Mouse (Mus musculus): Measurements from ENCODE around the gene Ttc6. TPM values are rescaled to one million over a fixed set of nuclear protein-coding genes. Genes with fewer than 3 reads are reported as not detected.

Ttc6 gene
- polyA plus RNA-seq (2015; fragmentation: Nextera tagmentation; extraction: Ambion mirVana): 0.71 and 0.92 TPM in 2 replicates

DNA sequence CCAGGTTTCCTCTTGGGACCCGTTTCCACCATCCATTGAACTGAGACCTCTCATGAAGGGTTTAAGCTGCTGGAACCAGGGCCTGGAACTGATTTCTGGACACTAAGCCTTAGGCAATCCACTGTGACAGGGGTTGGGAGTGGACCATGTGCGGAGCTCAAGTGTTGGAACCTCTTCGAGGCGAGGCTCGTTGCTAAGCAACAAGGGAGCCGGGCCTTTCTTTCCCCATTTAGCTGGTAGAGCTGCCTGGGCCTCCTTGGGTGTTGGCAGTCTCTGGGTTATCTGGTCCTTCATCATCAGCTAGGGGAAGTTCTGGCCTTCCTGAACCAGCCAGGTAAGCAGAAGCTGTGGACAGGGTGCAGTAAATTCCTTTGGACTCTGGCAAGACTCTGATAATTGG is at the start of gene Ttc6:
Ttc6 (plus strand) TSS at position 205 of the 400 bp plus-strand sequence.
- H3K27me3 ChIP-seq (replicated peaks): no peaks in the 10 kb centered on the region
- 61% methylated on average over 6 of the region's 6 CpGs for WGBS
- H3K27ac ChIP-seq: no peak within 1 kb of the TSS
- ATAC-seq: peak; percentile 53; the same call in 1 of the 2 replicates
- H3K4me1 ChIP-seq (replicated peaks): no peaks in the 10 kb centered on the region
- H3K4me3 ChIP-seq (replicated peaks): no peak within 1 kb of the TSS
- no peaks in the 10 kb centered on the region for H3K36me3 ChIP-seq
- no peak within 1 kb of the TSS for H3K9ac ChIP-seq
- no peak within 1 kb of the TSS for H3K4me2 ChIP-seq (replicated peaks)
- H3K9me3 ChIP-seq: no peaks in the 10 kb centered on the region

DNA sequence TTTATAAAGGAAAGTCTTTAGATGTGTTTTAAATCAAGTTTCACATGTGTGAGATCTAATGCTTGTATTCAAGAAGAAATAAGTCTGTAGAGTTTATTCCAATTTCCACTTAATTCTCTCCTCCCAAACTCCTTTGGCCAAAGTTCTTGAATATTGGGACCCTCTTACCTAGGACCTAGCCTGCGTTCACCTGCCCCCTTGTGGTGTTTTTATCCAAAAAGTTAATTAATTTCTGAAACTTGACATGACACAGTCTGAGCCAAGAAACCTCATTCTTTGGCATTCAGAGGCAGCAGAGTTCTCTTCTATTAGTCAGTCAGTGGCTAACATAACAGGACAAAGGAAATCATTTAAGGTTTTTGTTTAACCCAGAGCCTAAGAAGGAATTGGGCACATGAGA is 49.4 kb upstream of the Ttc6 start:
- Histone ChIP-seq H3K4me2 (replicated peaks) (no peak overlapping the region), H3K4me3 (replicated peaks) (no peak overlapping the region), H3K9me3 (no peaks in the 10 kb centered on the region), H3K9ac (no peak overlapping the region), H3K4me1 (replicated peaks) (no peaks in the 10 kb centered on the region; the same call in 1 of the 2 replicates), H3K36me3 (no peaks in the 10 kb centered on the region), H3K27me3 (replicated peaks) (no peaks in the 10 kb centered on the region), H3K27ac (no peak overlapping the region)
- no peak for ATAC-seq
- 60% methylated on average over 1 of the region's 1 CpGs for WGBS

DNA sequence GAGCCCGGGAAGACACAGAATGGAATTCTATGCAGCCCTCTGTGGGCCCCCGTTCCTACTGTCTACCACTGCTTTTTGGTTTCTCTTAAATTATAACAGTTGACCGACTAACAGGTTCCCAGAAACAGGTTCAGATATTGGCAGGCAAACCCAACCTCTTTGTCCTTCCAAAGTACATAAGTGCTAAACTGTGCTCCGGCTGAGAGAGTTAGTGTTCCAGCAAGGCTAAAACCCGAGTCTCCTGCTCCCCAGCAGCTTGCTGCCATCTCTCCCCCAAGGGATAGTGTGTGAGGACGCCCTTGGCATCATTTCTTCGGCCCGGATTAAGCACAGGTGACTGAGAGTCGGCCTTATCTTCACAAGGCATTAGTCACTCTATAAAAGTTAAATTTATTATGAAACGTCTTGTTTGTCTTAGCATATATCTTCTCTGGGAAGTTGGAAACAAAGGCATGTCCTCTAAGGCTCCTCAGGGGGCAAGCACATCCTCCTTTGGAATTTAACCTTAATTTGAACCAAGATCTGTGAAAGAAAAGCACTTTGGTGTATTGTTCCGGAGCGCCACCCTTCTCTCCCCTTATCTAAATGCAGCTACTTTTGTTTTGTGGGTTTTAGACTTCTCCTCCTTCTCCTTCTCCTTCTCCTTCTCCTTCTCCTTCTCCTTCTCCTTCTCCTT is 48.1 kb upstream of the Ttc6 start:
- Histone ChIP-seq H3K4me3 (replicated peaks) (no peak overlapping the region), H3K9ac (no peak overlapping the region), H3K4me2 (replicated peaks) (peak overlapping the region; percentile 32), H3K36me3 (no peaks in the 10 kb centered on the region), H3K9me3 (no peaks in the 10 kb centered on the region), H3K4me1 (replicated peaks) (no peaks in the 10 kb centered on the region), H3K27ac (no peak overlapping the region), H3K27me3 (replicated peaks) (no peaks in the 10 kb centered on the region)
- 39% methylated on average over 12 of the region's 12 CpGs for WGBS
- peak; percentile 58 for ATAC-seq

DNA sequence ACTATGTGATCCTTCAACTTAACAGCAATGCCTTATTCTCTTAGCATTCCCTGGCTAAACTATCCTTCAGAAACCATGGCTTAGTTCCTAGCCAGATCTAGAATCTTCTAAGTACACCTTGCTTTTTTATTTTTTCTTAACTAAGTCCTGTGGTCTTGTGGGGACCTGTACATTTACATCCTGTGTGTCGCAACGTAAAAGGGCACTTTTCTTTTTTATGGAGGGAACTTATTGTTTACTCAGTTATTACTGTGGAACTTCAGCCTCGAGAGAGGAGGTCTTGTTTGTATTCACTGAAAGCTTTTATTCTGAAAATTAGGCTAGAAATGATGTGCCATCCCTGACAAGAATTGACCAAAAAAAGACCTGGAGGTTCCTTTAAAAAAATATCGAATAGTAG is 35.6 kb upstream of the Ttc6 start:
- no peak overlapping the region for H3K4me2 ChIP-seq (replicated peaks)
- H3K9ac ChIP-seq: no peak overlapping the region
- H3K9me3 ChIP-seq: no peaks in the 10 kb centered on the region
- 0 out of 2 replicates have a peak, but pooled peaks have one; percentile 66 for ATAC-seq
- H3K27ac ChIP-seq: no peak overlapping the region
- 45% methylated on average over 4 of the region's 4 CpGs for WGBS
- H3K4me1 ChIP-seq (replicated peaks): no peaks in the 10 kb centered on the region
- H3K36me3 ChIP-seq: no peaks in the 10 kb centered on the region
- H3K4me3 ChIP-seq (replicated peaks): no peak overlapping the region
- peaks cover 6% of the 10 kb centered on the region for H3K27me3 ChIP-seq (replicated peaks)

DNA sequence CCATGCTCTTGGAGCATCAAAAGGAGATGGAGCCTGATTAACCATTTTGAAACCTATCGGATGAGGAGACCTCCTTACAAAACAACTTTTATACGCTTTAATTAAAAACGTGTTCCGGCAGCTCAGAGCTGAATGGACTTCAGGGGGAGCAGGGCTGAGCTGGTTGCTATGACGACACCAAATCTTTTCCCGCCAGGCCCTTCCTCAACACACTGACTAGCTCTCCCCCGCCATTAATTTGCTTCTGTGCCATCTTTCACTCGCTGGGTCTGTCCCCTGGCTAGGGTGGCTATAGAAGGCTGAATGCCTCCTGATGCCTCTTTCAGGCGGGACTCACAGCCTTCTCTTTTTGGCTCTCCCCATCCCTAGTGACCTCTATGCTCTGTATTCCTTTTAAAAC is 33.4 kb upstream of the Ttc6 start:
- Histone ChIP-seq H3K27ac (no peak overlapping the region), H3K4me3 (replicated peaks) (no peak overlapping the region), H3K27me3 (replicated peaks) (peaks cover 23% of the 10 kb centered on the region), H3K4me2 (replicated peaks) (no peak overlapping the region), H3K9ac (no peak overlapping the region), H3K36me3 (no peaks in the 10 kb centered on the region), H3K9me3 (no peaks in the 10 kb centered on the region), H3K4me1 (replicated peaks) (0 out of 2 replicates have a peak, but pooled peaks cover 3% of the 10 kb centered on the region)
- 38% methylated on average over 9 of the region's 9 CpGs for WGBS
- ATAC-seq: no peak

DNA sequence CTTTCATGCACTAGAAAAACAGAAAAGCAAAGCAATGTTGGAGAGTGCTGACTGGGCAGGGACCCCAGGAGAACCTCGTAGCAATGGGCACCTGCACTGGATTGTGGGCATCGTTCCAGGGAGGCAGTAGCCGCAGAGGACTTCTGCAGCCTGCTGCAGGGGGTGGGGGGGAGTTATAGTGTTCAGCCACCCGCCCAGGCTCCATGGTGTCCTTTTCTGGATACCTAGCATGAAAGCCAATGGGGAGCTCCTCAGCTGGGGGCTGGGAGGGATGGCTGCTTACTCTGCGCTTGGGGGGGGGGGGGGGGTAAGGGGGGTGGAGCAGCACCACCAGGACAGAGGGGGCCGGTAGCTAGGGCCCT is 29.4 kb upstream of the Ttc6 start:
- H3K4me2 ChIP-seq (replicated peaks): peak overlapping the region; percentile 59
- no peak overlapping the region; the same call in 1 of the 2 replicates for H3K9ac ChIP-seq
- H3K27me3 ChIP-seq (replicated peaks): peaks cover 39% of the 10 kb centered on the region
- H3K36me3 ChIP-seq: no peaks in the 10 kb centered on the region
- peak overlapping the region; percentile 86 for H3K27ac ChIP-seq
- no peak for ATAC-seq
- H3K9me3 ChIP-seq: no peaks in the 10 kb centered on the region
- WGBS: under 1% methylated on average over 6 of the region's 6 CpGs
- peaks cover 8% of the 10 kb centered on the region for H3K4me1 ChIP-seq (replicated peaks)
- peak overlapping the region; percentile 21; the same call in 1 of the 2 replicates for H3K4me3 ChIP-seq (replicated peaks)

DNA sequence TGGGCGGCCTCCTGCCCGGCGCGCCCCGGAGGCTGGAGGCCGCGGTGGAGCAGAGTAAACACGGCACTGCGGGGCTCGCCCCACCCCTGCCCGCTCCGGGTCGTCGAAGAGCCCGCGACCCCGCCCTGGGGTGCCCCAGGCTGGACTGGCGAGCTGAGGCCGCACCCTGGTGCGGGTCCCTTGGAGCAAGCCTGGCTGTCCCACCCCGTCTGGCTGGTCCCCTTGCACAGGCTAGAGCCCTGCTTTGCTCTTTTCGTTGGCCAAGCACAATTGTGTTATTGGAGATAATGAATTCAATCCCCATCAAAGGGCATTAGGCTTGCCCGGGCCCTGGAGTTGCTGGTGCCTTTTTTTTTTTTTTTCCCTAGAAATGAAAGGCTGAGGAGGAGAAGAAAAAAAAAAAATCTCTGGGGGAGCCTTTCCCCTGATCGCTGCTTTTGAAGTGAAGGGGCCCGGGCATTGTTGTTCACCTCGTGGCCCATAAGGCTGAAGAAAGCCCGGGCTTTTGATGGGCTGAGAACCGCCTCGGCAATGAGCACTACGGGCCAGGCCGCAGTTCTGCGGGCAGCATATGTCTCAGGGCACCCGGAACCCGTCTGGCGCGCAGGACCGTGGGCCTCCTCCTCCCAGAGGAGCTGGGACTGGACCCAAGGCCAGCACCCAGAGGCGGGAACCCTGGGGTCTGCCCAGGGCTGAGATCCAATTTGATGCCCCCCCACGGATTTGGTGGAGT is 28.9 kb upstream of the Ttc6 start:
- Histone ChIP-seq H3K36me3 (no peaks in the 10 kb centered on the region), H3K27me3 (replicated peaks) (peaks cover 41% of the 10 kb centered on the region), H3K9me3 (no peaks in the 10 kb centered on the region), H3K4me3 (replicated peaks) (peak overlapping the region; percentile 21), H3K4me2 (replicated peaks) (peak overlapping the region; percentile 59), H3K9ac (peak overlapping the region; percentile 48), H3K4me1 (replicated peaks) (peaks cover 8% of the 10 kb centered on the region), H3K27ac (peak overlapping the region; percentile 86)
- WGBS: under 1% methylated on average over 32 of the region's 39 CpGs
- ATAC-seq: peak; percentile 85

DNA sequence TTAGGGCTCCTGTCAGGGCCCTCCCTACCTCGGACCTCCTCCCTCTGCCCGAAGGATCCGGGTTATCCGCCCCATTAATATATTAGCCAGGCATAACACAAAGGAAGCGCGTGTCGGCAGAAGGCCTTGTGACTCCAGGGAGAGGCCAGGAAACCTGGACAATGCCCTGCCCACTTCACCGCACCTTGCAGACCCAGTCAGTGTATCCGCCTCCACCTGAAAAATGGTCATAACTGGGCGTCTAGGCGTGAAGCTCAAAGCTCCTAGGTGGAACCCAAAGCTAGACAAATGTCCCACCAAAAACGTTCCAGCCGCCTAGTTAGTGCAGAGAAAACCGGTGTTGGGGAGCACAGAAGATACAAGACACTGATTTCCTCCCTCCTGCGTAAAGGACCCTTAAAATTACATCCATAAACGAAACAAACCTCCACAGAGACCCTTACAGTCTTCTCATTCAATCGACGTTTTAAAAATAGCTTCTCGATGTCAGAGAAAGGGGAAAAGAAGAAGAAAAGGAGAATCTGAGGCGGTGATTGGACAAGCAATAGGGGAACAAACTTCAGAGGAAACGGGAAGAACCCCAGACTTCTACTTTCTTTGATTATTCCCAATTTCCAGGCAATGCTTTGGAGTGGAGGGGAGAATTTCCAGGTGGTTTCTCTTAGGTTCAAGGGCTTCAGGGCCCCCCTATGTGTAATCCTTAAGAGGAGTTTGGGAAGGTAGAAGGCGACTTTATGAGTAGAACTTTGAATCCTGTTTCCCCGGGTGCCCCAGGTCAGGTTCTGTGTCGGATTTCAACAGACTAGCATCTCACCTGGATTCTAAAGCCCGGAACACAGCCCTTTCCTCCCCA is 27.6 kb upstream of the Ttc6 start:
- Histone ChIP-seq H3K27ac (peak overlapping the region; percentile 86), H3K4me2 (replicated peaks) (peak overlapping the region; percentile 59), H3K9ac (no peak overlapping the region), H3K4me1 (replicated peaks) (peaks cover 8% of the 10 kb centered on the region), H3K9me3 (no peaks in the 10 kb centered on the region), H3K27me3 (replicated peaks) (peaks cover 47% of the 10 kb centered on the region), H3K4me3 (replicated peaks) (0 out of 2 replicates have a peak overlapping the region, but pooled peaks have one; percentile 4), H3K36me3 (no peaks in the 10 kb centered on the region)
- ATAC-seq: peak; percentile 64
- WGBS: 2% methylated on average over 25 of the region's 25 CpGs

DNA sequence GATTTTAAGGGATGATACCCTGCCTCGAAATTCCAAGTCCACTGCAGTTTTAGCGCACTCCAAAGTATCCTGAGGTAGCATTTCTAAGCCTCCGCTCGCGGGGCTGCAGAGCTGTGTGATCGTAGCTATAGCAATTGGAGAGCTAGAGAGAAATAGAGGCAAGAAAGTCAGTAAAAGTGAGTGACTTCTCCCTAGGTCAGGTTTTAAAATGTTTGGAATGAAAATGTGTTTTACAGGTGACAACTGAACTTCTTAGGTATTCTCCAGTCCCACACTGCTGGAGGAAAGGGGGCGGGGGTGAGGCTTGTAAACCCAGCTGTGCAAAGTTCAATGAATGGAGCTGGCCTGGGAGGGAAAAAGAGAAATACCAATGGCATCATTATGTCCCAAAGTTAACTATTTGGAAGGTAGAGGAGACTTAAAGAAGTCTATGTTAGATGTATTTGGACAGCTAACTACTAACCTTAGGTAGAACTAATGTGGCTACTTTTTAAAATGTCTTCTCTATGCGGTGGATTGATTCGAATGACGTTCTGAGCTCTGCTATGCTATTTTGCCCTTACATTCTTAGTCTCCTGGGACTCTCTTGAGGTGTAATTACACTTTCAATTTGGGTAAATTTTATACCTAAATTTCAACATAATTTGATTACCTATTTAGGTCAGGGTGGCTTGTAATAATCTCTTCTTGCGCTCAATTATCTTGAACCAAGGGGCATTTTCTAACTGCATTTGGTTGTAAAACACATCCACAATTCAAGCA is 26.8 kb upstream of the Ttc6 start:
- peak overlapping the region; percentile 59 for H3K4me2 ChIP-seq (replicated peaks)
- no peak for ATAC-seq
- 0 out of 2 replicates have a peak overlapping the region, but pooled peaks have one; percentile 4 for H3K4me3 ChIP-seq (replicated peaks)
- no peak overlapping the region for H3K9ac ChIP-seq
- H3K27me3 ChIP-seq (replicated peaks): peaks cover 52% of the 10 kb centered on the region
- H3K9me3 ChIP-seq: no peaks in the 10 kb centered on the region
- H3K36me3 ChIP-seq: no peaks in the 10 kb centered on the region
- WGBS: 4% methylated on average over 11 of the region's 11 CpGs
- peaks cover 8% of the 10 kb centered on the region for H3K4me1 ChIP-seq (replicated peaks)
- peak overlapping the region; percentile 86; the same call in 1 of the 2 replicates for H3K27ac ChIP-seq

DNA sequence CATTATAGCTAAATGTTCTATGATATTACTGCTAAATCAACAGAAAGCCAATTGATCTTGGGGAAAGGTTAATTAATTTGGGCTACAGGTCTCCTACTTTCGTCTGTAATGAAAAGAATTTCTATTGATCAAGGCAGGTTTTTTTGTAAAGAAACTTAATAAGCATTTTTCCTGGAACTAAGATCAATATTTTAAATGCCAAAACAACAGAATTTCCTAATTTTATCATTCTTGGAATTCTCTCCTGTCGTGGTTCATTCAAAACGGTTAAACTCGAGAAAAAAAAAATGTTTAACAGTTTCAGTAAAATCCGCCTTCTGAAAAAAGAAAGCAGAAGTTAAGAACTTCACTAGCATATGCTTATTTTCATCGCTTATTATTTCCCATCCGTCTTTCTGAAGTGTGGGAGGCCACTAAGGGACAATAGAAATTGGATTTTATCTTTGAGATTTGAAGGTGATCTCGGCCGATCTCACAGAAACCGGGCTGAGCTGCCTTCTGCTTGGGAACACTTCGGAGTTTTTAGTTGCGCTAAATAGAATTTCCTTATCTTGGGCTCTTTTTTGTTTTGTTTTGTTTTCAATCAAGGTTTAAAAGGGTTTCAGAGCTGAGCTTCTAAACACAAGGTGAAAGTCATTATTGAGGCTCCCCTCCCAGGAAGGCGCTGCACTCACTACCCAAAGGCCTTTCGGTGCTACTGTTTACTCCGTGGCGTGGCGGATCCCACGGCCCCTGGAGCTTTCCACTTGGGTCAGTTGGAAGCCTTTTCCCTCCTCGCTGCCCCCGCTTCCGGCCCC is 25.9 kb upstream of the Ttc6 start:
- peak overlapping the region; percentile 36 for H3K4me3 ChIP-seq (replicated peaks)
- ATAC-seq: no peak
- no peaks in the 10 kb centered on the region for H3K36me3 ChIP-seq
- H3K4me1 ChIP-seq (replicated peaks): peaks cover 11% of the 10 kb centered on the region
- peak overlapping the region; percentile 68 for H3K4me2 ChIP-seq (replicated peaks)
- peak overlapping the region; percentile 40; the same call in 1 of the 2 replicates for H3K9ac ChIP-seq
- peaks cover 55% of the 10 kb centered on the region for H3K27me3 ChIP-seq (replicated peaks)
- no peaks in the 10 kb centered on the region for H3K9me3 ChIP-seq
- under 1% methylated on average over 21 of the region's 21 CpGs for WGBS
- H3K27ac ChIP-seq: peak overlapping the region; percentile 62; the same call in 1 of the 2 replicates

Measured in intestine, embryonic 15.5 days (tissue).